Mouse (Mus musculus): ENCODE data around the gene Atp2a2. TPM values are rescaled to one million over a fixed set of nuclear protein-coding genes. Genes with fewer than 3 reads are reported as not detected.
"Not testable (repeated sequence)": the region's sequence is repeated elsewhere in the genome, so short reads cannot be mapped to it uniquely, and the experiment has no call there.

Gene Atp2a2
- polyA plus RNA-seq, 1 experiment from 2014 or later = 239 TPM

DNA sequence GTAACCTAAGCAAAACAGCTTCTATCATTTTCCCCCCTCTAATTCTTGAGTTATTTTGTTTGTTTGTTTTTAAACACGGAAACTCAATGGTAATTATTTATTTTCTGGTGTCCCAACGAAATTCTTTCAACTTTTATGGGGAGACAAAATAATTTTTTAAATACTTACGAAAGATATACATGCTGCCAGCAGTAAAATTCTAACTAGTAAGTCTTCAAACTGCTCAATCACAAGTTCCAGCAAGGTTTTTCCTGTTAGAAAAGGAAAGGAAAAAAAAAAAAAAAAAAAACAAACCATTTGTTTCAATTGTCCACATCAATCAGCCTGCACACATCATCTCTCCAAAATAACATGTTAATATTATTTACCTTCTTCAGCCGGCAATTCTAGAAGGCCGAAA, 1.5 kb downstream of the Atp2a2 start:
- ChIA-PET POLR2A (interaction anchor here (1.0 to 1.1 kb wide), 2 partner anchors 58 to 95 kb away, joined by 4 to 13 read pairs; no protein-coding TSS in a partner anchor), CTCF (no interaction called here)
- H3K27me3 ChIP-seq = no peaks in the 10 kb centered on the region
- ATAC-seq (no peak), DNase-seq (ENCODE audit: low read depth, low spot score) (no peak)
- no peak for TF ChIP-seq CTCF (IDR thresholded peaks at IDR 0.05)
- in situ Hi-C loops (cut with MboI; ENCODE audit: low pct_unique_long_range_greater_than_20kb) = no loop called here

DNA sequence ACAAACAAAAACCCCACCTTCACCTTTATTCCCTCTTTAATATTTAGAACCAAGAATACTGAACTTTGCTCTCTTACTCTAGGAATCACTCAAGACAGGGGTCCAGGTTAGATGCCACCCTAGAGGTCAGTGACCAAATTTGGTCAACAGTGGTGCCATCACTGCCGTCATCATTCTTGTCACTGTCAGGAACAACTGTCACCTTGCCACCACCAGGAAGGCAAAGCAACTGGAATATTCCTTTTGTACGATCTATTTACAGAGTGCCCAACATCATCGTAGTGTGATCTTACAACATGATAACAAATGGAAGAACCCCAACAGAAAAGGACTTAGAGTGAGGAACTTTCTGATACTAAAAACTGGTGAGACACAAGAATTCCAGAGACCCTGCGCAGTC, 1.9 kb downstream of the Atp2a2 start:
- DNase-seq (ENCODE audit: low read depth, low spot score) = no peak
- CTCF ChIA-PET = interaction anchor here (1.5 kb wide), 1 partner anchor 16 kb away, joined by 6 read pairs; no protein-coding TSS in a partner anchor
- no peaks in the 10 kb centered on the region for H3K27me3 ChIP-seq
- in situ Hi-C loops (cut with MboI; ENCODE audit: low pct_unique_long_range_greater_than_20kb) = no loop called here
- ATAC-seq = no peak
- POLR2A ChIA-PET = interaction anchor here (1.0 kb wide), 1 partner anchor 95 kb away, joined by 13 read pairs; no protein-coding TSS in a partner anchor
- no peak for TF ChIP-seq CTCF (IDR thresholded peaks at IDR 0.05)

DNA sequence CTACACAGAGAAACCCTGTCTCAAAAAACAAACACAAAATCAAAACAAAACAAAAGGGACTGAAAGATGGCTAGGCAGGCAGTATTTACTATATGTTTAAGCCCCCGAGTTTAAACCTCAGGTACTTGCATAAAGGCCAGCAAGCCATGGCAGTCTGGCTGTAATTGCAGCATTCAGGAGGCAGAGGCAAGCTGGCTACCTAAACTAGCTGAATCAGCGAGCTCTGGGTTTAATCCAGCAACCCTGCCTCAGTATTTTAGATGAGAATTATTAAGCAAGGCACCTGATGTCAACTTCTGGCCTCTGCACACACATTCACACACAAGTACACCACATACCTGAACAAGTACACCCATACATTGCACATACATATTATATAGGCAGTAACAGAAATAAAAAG, 4.0 kb downstream of the Atp2a2 start:
- no peak for ATAC-seq
- ChIA-PET CTCF (interaction anchor here (1.5 kb wide), 1 partner anchor 16 kb away, joined by 4 read pairs; no protein-coding TSS in a partner anchor), POLR2A (interaction anchor here (0.7 kb wide), 1 partner anchor 39 kb away, joined by 5 read pairs; no protein-coding TSS in a partner anchor)
- no peak for TF ChIP-seq CTCF (IDR thresholded peaks at IDR 0.05)
- no peak for DNase-seq (ENCODE audit: low read depth, low spot score)
- H3K27me3 ChIP-seq = no peaks in the 10 kb centered on the region
- in situ Hi-C loops (cut with MboI; ENCODE audit: low pct_unique_long_range_greater_than_20kb) = no loop called here

- POLR2A ChIA-PET = no interaction called here
- CTCF ChIA-PET = no interaction called here
- DNase-seq (ENCODE audit: low read depth, low spot score) (no peak), ATAC-seq (no peak)
- in situ Hi-C loops (cut with MboI; ENCODE audit: low pct_unique_long_range_greater_than_20kb) = no loop called here
- TF ChIP-seq CTCF (IDR thresholded peaks at IDR 0.05) = no peak
- H3K27me3 ChIP-seq = no peaks in the 10 kb centered on the region
These were observed 5.0 kb downstream of the Atp2a2 start for GRCm38 (mm10) chr5:122496990-122497389.

GRCm38 (mm10) chr5:122494449-122494848, 7.6 kb downstream of the Atp2a2 start:
- H3K27me3 ChIP-seq = no peaks in the 10 kb centered on the region
- in situ Hi-C loops (cut with MboI; ENCODE audit: low pct_unique_long_range_greater_than_20kb) = no loop called here
- CTCF ChIA-PET = interaction anchor here (0.7 to 1.2 kb wide), 3 partner anchors 9 to 68 kb away, joined by 3 read pairs; no protein-coding TSS in a partner anchor
- ATAC-seq (no peak), DNase-seq (ENCODE audit: low read depth, low spot score) (no peak)
- POLR2A ChIA-PET = no interaction called here
- no peak for TF ChIP-seq CTCF (IDR thresholded peaks at IDR 0.05)

DNA sequence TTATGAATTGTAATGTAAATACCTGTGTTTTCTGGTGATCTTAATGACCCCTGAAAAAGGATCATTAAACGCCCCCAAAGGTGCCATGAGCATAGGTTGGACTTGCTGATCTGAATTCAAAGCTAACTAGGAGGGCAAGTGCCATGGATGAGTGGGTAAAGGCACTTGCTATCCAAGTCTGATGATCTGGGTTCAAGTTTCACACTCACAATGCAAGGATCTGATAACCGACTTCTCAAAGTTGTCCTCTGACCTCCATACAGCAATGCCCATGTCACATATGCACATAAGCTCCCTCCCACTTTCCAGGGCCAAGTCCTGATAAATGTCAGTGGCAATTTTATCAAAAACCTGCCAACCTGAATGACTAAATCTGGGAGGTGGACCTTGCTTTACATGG, 9.0 kb downstream of the Atp2a2 start:
- no peaks in the 10 kb centered on the region for H3K27me3 ChIP-seq
- TF ChIP-seq CTCF (IDR thresholded peaks at IDR 0.05) = no peak
- in situ Hi-C loops (cut with MboI; ENCODE audit: low pct_unique_long_range_greater_than_20kb) = no loop called here
- CTCF ChIA-PET = no interaction called here
- ATAC-seq (no peak), DNase-seq (ENCODE audit: low read depth, low spot score) (no peak)
- POLR2A ChIA-PET = interaction anchor here (0.7 to 1.2 kb wide), 4 partner anchors 8 to 1236 kb away, joined by 3 to 4 read pairs (median 4); no protein-coding TSS in a partner anchor

DNA sequence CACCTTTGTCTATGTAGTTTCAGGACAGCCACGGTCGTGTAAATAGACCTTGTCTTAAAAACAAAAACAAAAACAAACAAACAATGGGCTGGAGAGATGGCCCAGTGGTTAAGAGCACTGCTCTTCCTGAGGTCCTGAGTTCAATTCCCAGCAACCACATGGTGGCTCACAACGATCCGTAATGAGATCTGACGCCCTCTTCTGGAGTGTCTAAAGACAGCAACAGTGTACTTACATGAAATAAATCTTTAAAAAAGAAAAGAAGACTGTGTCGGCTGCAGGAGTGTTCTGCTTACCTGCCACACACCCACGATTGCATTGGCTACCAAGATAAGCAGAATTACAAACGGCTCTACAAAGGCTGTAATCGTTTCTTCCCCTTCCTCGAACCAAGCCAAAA, 10.6 kb downstream of the Atp2a2 start:
- no peak for ATAC-seq
- H3K27me3 ChIP-seq = no peaks in the 10 kb centered on the region
- no peak for DNase-seq (ENCODE audit: low read depth, low spot score)
- in situ Hi-C loops (cut with MboI; ENCODE audit: low pct_unique_long_range_greater_than_20kb) = no loop called here
- TF ChIP-seq CTCF (IDR thresholded peaks at IDR 0.05) = peak; percentile 54
- ChIA-PET POLR2A (interaction anchor here (0.6 kb wide), 1 partner anchor 359 kb away, joined by 3 read pairs; no protein-coding TSS in a partner anchor), CTCF (interaction anchor here (1.0 to 1.2 kb wide), 2 partner anchors 10 to 12 kb away, joined by 3 to 6 read pairs; no protein-coding TSS in a partner anchor)

DNA sequence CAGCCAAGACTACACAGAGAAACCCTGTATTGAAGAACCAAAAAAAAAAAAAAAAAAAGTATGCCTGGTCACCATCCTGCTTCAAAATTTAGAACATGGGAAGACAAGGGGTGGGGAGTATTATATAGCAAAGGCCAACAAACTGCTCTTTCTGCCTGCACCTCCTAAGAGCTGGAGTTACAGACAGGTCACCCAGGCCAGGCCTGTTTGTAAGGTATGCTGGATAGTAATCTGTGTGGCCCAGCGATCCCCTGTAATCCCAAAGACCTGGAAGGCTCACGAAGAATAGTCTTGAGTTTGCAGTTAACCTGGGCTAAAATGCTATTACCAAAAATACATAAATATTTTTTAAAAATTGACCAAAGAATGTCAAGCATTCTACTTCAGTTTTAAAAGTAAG, 11.9 kb downstream of the Atp2a2 start:
- DNase-seq (ENCODE audit: low read depth, low spot score) (no peak), ATAC-seq (no peak)
- CTCF ChIA-PET = interaction anchor here (1.6 kb wide), 1 partner anchor 13 kb away, joined by 4 read pairs; no protein-coding TSS in a partner anchor
- in situ Hi-C loops (cut with MboI; ENCODE audit: low pct_unique_long_range_greater_than_20kb) = no loop called here
- POLR2A ChIA-PET = interaction anchor here (1.0 kb wide), 1 partner anchor 8 kb away, joined by 3 read pairs; no protein-coding TSS in a partner anchor
- H3K27me3 ChIP-seq = no peaks in the 10 kb centered on the region
- TF ChIP-seq CTCF (IDR thresholded peaks at IDR 0.05) = no peak

GRCm38 (mm10) chr5:122487825-122488224, 14.2 kb downstream of the Atp2a2 start:
- no peak for DNase-seq (ENCODE audit: low read depth, low spot score)
- ChIA-PET CTCF (interaction anchor here (1.7 kb wide), 1 partner anchor 12 kb away, joined by 10 read pairs; no protein-coding TSS in a partner anchor), POLR2A (no interaction called here)
- H3K27me3 ChIP-seq = no peaks in the 10 kb centered on the region
- in situ Hi-C loops (cut with MboI; ENCODE audit: low pct_unique_long_range_greater_than_20kb) = no loop called here
- TF ChIP-seq CTCF (IDR thresholded peaks at IDR 0.05) = no peak
- no peak for ATAC-seq

- POLR2A ChIA-PET; DNase-seq (ENCODE audit: low read depth, low spot score); in situ Hi-C loops (cut with MboI; ENCODE audit: low pct_unique_long_range_greater_than_20kb); ATAC-seq; H3K27me3 ChIP-seq: not testable (repeated sequence)
- peak; percentile 33 for TF ChIP-seq CTCF (IDR thresholded peaks at IDR 0.05)
- CTCF ChIA-PET = interaction anchor here (1.1 to 1.7 kb wide), 2 partner anchors 11 to 76 kb away, joined by 3 to 10 read pairs; no protein-coding TSS in a partner anchor
These were observed 15.8 kb downstream of the Atp2a2 start for GRCm38 (mm10) chr5:122486243-122486642.

GRCm38 (mm10) chr5:122482733-122483391, 19.2 kb downstream of the Atp2a2 start:
- DNase-seq (ENCODE audit: low read depth, low spot score) (no peak), ATAC-seq (no peak)
- ChIA-PET POLR2A (interaction anchor here (0.6 to 2.1 kb wide), 6 partner anchors 8 to 44 kb away, joined by 3 to 8 read pairs (median 4); partner anchors contain the start of gene Atp2a2), CTCF (interaction anchor here (0.7 to 1.3 kb wide), 3 partner anchors 9 to 15 kb away, joined by 3 to 4 read pairs (median 3); no protein-coding TSS in a partner anchor)
- in situ Hi-C loops (cut with MboI; ENCODE audit: low pct_unique_long_range_greater_than_20kb) = no loop called here
- H3K27me3 ChIP-seq = no peaks in the 10 kb centered on the region
- TF ChIP-seq CTCF (IDR thresholded peaks at IDR 0.05) = no peak
